Mouse (Mus musculus) heart, embryonic 11.5 days (tissue): Measurements from ENCODE around the gene Dab2. TPM values are rescaled to one million over a fixed set of nuclear protein-coding genes. Genes with fewer than 3 reads are reported as not detected.

Experiments
- ATAC-seq: fragments of 200-750 bp; cut with Nextera tagmentation; replicated peaks from 2 replicates; pipeline ENCODE4 v1.8.0; 2017; ENCODE audit warnings: moderate library complexity; ENCODE audit not compliant: insufficient number of reproducible peaks, low FRiP score, low TSS enrichment
- H3K27ac ChIP-seq: fragments of 300-500 bp; sonication (generic); 2 replicates; pipeline ENCODE4 v1.5.1; 2014; ENCODE audit warnings: mild to moderate bottlenecking, low read depth, low read length
- H3K27me3 ChIP-seq: fragments of 300-500 bp; sonication (generic); 2 replicates; pipeline ENCODE4 v1.6.1; 2014; ENCODE audit warnings: mild to moderate bottlenecking, low read length, mixed read lengths; ENCODE audit not compliant: control insufficient read depth, insufficient read depth
- H3K36me3 ChIP-seq: fragments of 300-500 bp; sonication (generic); 2 replicates; pipeline ENCODE4 v1.6.1; 2014; ENCODE audit warnings: mild to moderate bottlenecking, low read length, moderate library complexity, mixed read lengths; ENCODE audit not compliant: control insufficient read depth, insufficient read depth
- H3K4me1 ChIP-seq: fragments of 300-500 bp; sonication (generic); 2 replicates; pipeline ENCODE4 v1.6.1; 2014; ENCODE audit warnings: low read length; ENCODE audit not compliant: control insufficient read depth, insufficient read depth
- H3K4me2 ChIP-seq: fragments of 300-500 bp; sonication (generic); 2 replicates; pipeline ENCODE4 v1.6.1; 2014; ENCODE audit warnings: mild to moderate bottlenecking, moderate library complexity
- H3K4me3 ChIP-seq: fragments of 300-500 bp; sonication (generic); 2 replicates; pipeline ENCODE4 v1.5.1; 2014; ENCODE audit warnings: low read depth, low read length
- H3K9ac ChIP-seq: fragments of 300-500 bp; sonication (generic); 2 replicates; pipeline ENCODE4 v1.6.1; 2014; ENCODE audit warnings: mild to moderate bottlenecking, low read depth, low read length, moderate library complexity
- H3K9me3 ChIP-seq: fragments of 300-500 bp; sonication (generic); replicated peaks from 2 replicates; pipeline ENCODE4 v1.6.1; 2016; ENCODE audit warnings: low read length; ENCODE audit not compliant: control insufficient read depth
- WGBS: fragments of 180-500 bp; shearing (Covaris S2); extraction: QIAGEN DNeasy Blood & Tissue Kit; methylation state at CpG from one replicate; pipeline ENCODE4 v1.1.7; 2014; ENCODE audit not compliant: insufficient replicate concordance; 5-methylcytosine and 5-hydroxymethylcytosine counted together
- polyA plus RNA-seq: library from polyadenylated mRNA; unstranded; fragments of >200 nt; fragmentation: Nextera tagmentation; extraction: Ambion mirVana; gene quantifications from 2 replicates; pipeline ENCODE4 v1.2.1, GENCODE M21; 2014

Dab2 gene
- 46.0 and 52.2 TPM in 2 replicates for polyA plus RNA-seq

DNA sequence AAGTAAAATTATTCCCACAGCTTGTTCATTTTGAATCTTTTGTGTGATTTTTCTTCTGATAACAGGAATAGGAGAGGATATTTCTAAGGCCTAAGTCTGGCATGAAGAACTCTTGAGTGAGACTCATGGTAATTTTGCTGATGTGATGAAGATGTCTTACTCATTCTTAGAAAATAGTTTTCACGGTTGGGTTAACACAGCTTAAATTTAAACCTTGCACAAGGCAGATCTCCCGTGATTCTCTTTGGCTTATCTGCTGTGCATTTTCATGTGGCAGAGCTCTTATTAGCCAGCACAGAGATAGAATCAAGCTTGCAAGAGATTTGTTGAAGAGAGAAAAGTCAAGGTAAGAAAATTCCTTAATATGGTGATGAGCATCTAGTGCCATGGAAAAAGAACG, at the start of gene Dab2:
TSS of gene Dab2 (plus strand) at position 235 of the 400 bp plus-strand sequence.
- Histone ChIP-seq H3K27ac (no peak within 1 kb of the TSS), H3K4me2 (no peak within 1 kb of the TSS), H3K4me1 (no peaks in the 10 kb centered on the region), H3K27me3 (no peaks in the 10 kb centered on the region), H3K9me3 (no peaks in the 10 kb centered on the region), H3K36me3 (no peaks in the 10 kb centered on the region), H3K4me3 (no peak within 1 kb of the TSS), H3K9ac (no peak within 1 kb of the TSS)
- 84% methylated on average over 3 of the region's 3 CpGs for WGBS
- ATAC-seq = no peak

DNA sequence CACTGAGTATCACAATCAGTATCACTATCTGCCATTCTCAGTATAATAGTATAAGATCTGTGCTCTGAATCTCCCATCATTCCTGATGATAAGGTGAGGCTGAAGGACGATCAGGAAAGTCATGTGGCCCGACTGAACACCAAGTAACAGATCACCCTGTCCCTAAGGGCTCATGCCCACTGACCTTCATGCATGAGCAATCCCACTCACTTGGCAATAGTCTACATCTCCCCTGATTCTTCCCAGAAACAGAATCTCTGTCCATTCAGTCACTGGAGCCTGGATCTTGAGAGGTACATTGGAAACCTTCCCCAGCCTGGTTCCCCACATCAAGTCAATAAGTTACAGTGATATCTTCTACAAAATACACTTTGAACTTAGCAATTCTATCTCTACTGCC, 46.1 kb upstream of the Dab2 start:
- Histone ChIP-seq H3K4me2 (no peak overlapping the region), H3K9ac (no peak overlapping the region), H3K27me3 (no peaks in the 10 kb centered on the region), H3K4me3 (no peak overlapping the region), H3K36me3 (no peaks in the 10 kb centered on the region), H3K9me3 (no peaks in the 10 kb centered on the region), H3K27ac (no peak overlapping the region), H3K4me1 (no peaks in the 10 kb centered on the region)
- no peak for ATAC-seq
- WGBS = 76% methylated on average over 2 of the region's 2 CpGs

GRCm38 (mm10) chr15:6254383-6254782, 45.2 kb upstream of the Dab2 start:
- no peaks in the 10 kb centered on the region for H3K36me3 ChIP-seq
- no peak overlapping the region for H3K4me3 ChIP-seq
- H3K27me3 ChIP-seq = no peaks in the 10 kb centered on the region
- no peak overlapping the region for H3K9ac ChIP-seq
- H3K4me2 ChIP-seq = no peak overlapping the region
- ATAC-seq = no peak
- WGBS = 82% methylated on average over 2 of the region's 2 CpGs
- H3K4me1 ChIP-seq = no peaks in the 10 kb centered on the region
- H3K27ac ChIP-seq = no peak overlapping the region
- H3K9me3 ChIP-seq = no peaks in the 10 kb centered on the region

- no peak overlapping the region for H3K4me2 ChIP-seq
- 77% methylated on average over 2 of the region's 2 CpGs for WGBS
- no peaks in the 10 kb centered on the region for H3K9me3 ChIP-seq
- no peak overlapping the region for H3K27ac ChIP-seq
- H3K4me3 ChIP-seq = no peak overlapping the region
- no peaks in the 10 kb centered on the region for H3K36me3 ChIP-seq
- H3K9ac ChIP-seq = no peak overlapping the region
- ATAC-seq = no peak
- H3K27me3 ChIP-seq = no peaks in the 10 kb centered on the region
- peaks cover 2% of the 10 kb centered on the region; the same call in 1 of the 2 replicates for H3K4me1 ChIP-seq
Measured at GRCm38 (mm10) chr15:6257049-6257448, 42.5 kb upstream of the Dab2 start.

DNA sequence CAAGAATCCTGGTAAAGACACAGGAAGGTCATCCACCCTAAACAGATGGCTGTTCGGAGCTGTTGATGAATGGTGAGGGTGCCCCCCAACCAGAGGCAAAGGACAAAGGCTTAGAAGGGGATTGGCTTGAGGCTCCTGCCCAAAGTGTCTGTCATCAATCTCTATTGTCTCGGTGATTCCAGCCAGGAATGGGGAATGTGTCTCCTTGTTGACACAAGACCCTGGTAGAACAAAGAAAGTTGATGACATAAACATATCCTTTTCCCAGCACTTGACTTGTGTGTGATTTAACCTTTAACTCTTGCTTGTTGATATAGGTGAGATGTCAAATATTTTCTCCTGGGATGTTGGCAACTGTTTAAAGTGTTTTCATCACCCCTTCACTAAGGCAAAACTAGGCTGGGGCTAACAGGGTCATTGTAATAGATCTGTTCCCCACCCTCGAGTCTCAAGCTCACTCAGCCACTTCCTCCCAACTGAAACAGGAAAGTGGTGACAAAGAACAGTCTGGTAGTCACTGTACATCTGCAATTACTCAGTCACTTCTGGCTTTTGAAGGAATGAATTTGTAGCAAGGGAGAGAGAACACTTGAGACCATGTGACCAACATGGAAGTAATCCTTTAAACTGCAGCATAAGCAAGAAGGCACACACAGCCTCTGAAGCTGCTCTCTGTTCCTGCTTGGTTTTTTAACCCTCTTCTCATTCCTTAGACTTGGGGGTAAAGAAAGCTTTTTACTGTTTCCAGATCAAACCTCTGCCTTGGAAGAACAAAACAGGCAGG, 39.4 kb upstream of the Dab2 start:
- Histone ChIP-seq H3K4me1 (peaks cover 2% of the 10 kb centered on the region; the same call in 1 of the 2 replicates), H3K9ac (no peak overlapping the region), H3K36me3 (no peaks in the 10 kb centered on the region)

DNA sequence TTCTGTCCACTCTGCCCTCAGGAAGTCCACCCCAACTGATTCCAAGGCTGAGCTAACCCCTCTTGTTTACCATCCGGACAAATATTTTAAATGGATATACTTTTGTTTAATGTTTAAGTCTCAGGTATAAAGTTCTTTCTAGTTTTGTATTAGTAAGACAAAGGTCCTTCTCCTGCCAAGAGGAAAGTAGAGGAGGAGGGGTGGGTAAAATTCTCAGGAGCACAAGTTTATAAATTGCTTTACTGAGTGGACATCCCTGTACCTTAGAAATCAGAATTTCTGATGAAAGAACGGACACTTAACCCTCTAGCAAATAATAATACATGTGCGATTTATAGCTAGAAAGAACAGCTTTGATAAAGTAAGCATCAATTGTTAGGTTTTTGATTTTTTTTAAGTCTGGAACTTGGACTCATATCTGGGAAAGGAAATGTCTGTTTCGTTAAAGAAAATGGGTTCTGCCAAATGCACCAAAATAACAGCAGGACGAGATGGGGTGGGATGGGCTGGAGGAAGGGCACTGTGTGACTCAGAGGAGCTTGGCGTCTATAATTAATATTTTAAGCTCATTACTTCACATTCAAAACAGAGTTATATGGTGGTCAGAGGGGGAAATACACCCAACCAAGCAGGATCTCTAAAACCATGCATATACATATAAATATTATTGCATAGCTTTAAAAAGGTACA, 38.7 kb upstream of the Dab2 start:
- no peaks in the 10 kb centered on the region for H3K9me3 ChIP-seq
- no peaks in the 10 kb centered on the region for H3K27me3 ChIP-seq
- H3K4me1 ChIP-seq = peaks cover 2% of the 10 kb centered on the region; the same call in 1 of the 2 replicates
- no peaks in the 10 kb centered on the region for H3K36me3 ChIP-seq
- ATAC-seq = no peak
- no peak overlapping the region for H3K9ac ChIP-seq
- no peak overlapping the region for H3K4me3 ChIP-seq
- no peak overlapping the region for H3K4me2 ChIP-seq
- 50% methylated on average over 6 of the region's 6 CpGs for WGBS
- peak overlapping the region; percentile 59 for H3K27ac ChIP-seq

More for the DNA sequence above, 39.4 kb upstream of the Dab2 start:
- no peaks in the 10 kb centered on the region for H3K9me3 ChIP-seq
- peak; percentile 61; the same call in 1 of the 2 replicates for ATAC-seq
- no peak overlapping the region for H3K4me2 ChIP-seq
- no peak overlapping the region for H3K4me3 ChIP-seq
- H3K27ac ChIP-seq = peak overlapping the region; percentile 59
- 16% methylated on average over 3 of the region's 3 CpGs for WGBS
- no peaks in the 10 kb centered on the region for H3K27me3 ChIP-seq

DNA sequence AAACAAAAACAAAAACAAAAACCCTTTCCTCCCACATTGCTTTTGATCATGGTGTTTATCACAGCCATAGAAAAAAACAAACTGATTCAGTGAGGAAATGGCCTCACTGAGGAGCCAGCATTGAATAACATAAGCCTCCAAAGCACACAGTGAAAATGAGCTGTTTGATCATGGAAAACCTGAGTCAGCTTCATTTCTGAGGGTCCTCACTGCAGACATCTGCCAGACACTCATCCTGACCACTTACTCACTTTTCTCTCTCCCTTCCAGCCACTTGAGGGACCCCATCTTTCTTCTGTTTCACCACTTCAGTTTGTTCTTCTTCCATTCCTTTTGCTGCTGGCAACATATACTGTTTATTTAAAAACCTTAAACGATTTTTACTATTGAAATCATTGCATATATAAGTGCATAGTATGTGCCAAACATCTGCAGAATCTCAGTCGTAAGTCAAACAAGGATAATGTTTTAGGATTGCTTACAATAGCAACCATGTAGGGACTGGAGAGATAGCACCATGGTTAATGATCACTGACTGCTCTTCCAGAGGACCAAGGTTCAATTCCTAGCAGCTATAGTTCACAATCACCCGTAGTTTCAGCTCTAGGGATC, 32.3 kb upstream of the Dab2 start:
- Histone ChIP-seq H3K27me3 (no peaks in the 10 kb centered on the region), H3K27ac (no peak overlapping the region), H3K9me3 (no peaks in the 10 kb centered on the region), H3K4me2 (no peak overlapping the region), H3K36me3 (no peaks in the 10 kb centered on the region), H3K4me1 (no peaks in the 10 kb centered on the region), H3K9ac (no peak overlapping the region), H3K4me3 (no peak overlapping the region)
- 64% methylated on average over 3 of the region's 3 CpGs for WGBS
- no peak for ATAC-seq

- no peak overlapping the region for H3K4me2 ChIP-seq
- H3K4me1 ChIP-seq = peaks cover 3% of the 10 kb centered on the region; the same call in 1 of the 2 replicates
- no peaks in the 10 kb centered on the region for H3K9me3 ChIP-seq
- no peaks in the 10 kb centered on the region for H3K36me3 ChIP-seq
- H3K27me3 ChIP-seq = no peaks in the 10 kb centered on the region
- no peak for ATAC-seq
- 0 out of 2 replicates have a peak overlapping the region, but pooled peaks have one; percentile 46 for H3K27ac ChIP-seq
- H3K4me3 ChIP-seq = no peak overlapping the region
- 55% methylated on average over 11 of the region's 11 CpGs for WGBS
- no peak overlapping the region for H3K9ac ChIP-seq
Measured at GRCm38 (mm10) chr15:6278606-6279468, 20.8 kb upstream of the Dab2 start.
